Mouse (Mus musculus): Measurements from ENCODE around the gene Tagln.

Tagln gene

GRCm38 (mm10) chr9:45946182-45946871 lies 10.5 kb upstream of the Tagln start:
- DNase-seq (ENCODE audit: extremely low read depth, low read depth): no peak

- no peak for DNase-seq (ENCODE audit: extremely low read depth, low read depth)
Measured at GRCm38 (mm10) chr9:45945721-45946120, 9.9 kb upstream of the Tagln start.

GRCm38 (mm10) chr9:45944506-45945400 lies 8.9 kb upstream of the Tagln start:
- no peak for DNase-seq (ENCODE audit: extremely low read depth, low read depth)

- no peak for DNase-seq (ENCODE audit: extremely low read depth, low read depth)
Measured at GRCm38 (mm10) chr9:45943628-45944505, 8.0 kb upstream of the Tagln start.

- DNase-seq (ENCODE audit: extremely low read depth, low read depth): no peak
Measured at GRCm38 (mm10) chr9:45942916-45943315, 7.1 kb upstream of the Tagln start.

GRCm38 (mm10) chr9:45942464-45942863 lies 6.6 kb upstream of the Tagln start:
- DNase-seq (ENCODE audit: extremely low read depth, low read depth): no peak

- no peak for DNase-seq (ENCODE audit: extremely low read depth, low read depth)
Measured at GRCm38 (mm10) chr9:45941329-45941888, 5.6 kb upstream of the Tagln start.

- no peak for DNase-seq (ENCODE audit: extremely low read depth, low read depth)
Measured at GRCm38 (mm10) chr9:45939794-45940193, 3.9 kb upstream of the Tagln start.

- DNase-seq (ENCODE audit: extremely low read depth, low read depth): no peak
Measured at GRCm38 (mm10) chr9:45938952-45939637, 3.2 kb upstream of the Tagln start.

- DNase-seq (ENCODE audit: extremely low read depth, low read depth): no peak
Measured at GRCm38 (mm10) chr9:45938088-45938487, 2.2 kb upstream of the Tagln start.

GRCm38 (mm10) chr9:45936883-45937282 lies 1.0 kb upstream of the Tagln start:
- DNase-seq (ENCODE audit: extremely low read depth, low read depth): peak; percentile 11

- DNase-seq (ENCODE audit: extremely low read depth, low read depth): no peak
Measured at GRCm38 (mm10) chr9:45932571-45933415, 3.1 kb downstream of the Tagln start.

- no peak for DNase-seq (ENCODE audit: extremely low read depth, low read depth)
Measured at GRCm38 (mm10) chr9:45931958-45932357, 3.9 kb downstream of the Tagln start.

- no peak for DNase-seq (ENCODE audit: extremely low read depth, low read depth)
Measured at GRCm38 (mm10) chr9:45929285-45929684, 6.6 kb downstream of the Tagln start.

- DNase-seq (ENCODE audit: extremely low read depth, low read depth): no peak
Measured at GRCm38 (mm10) chr9:45919895-45920294, 16.0 kb downstream of the Tagln start.

- DNase-seq (ENCODE audit: extremely low read depth, low read depth): no peak
Measured at GRCm38 (mm10) chr9:45917041-45917934, 18.6 kb downstream of the Tagln start.

GRCm38 (mm10) chr9:45915659-45916058 lies 20.2 kb downstream of the Tagln start:
- DNase-seq (ENCODE audit: extremely low read depth, low read depth): no peak

GRCm38 (mm10) chr9:45911673-45912072 lies 24.2 kb downstream of the Tagln start:
- DNase-seq (ENCODE audit: extremely low read depth, low read depth): no peak

- no peak for DNase-seq (ENCODE audit: extremely low read depth, low read depth)
Measured at GRCm38 (mm10) chr9:45910995-45911394, 24.9 kb downstream of the Tagln start.

All from MEL-GATA-1-ER (cell line).